Mouse (Mus musculus) mouse trophoblast stem cell (cell line): ENCODE measurements around the gene Clcnkb.

Experiments used
- in situ Hi-C, 2 experiments: fragments of 300-500 bp; cut with MseI, MboI; formaldehyde crosslinking; loops; 2 replicates in 1 of 2; 3 replicates in 1 of 2; pipeline ENCODE4 v1.15.1; 2025

The Clcnkb gene

GRCm38 (mm10) chr4:141404518-141405313, 11.1 kb downstream of the Clcnkb start:
- in situ Hi-C loops = no loop called here

- in situ Hi-C loops = no loop called here
These were observed 15.6 kb downstream of the Clcnkb start for GRCm38 (mm10) chr4:141400171-141400570.

GRCm38 (mm10) chr4:141398545-141398944, 17.3 kb downstream of the Clcnkb start, which contains the start of gene Clcnka:
Clcnka (minus strand) TSS chr4:141398724.
- in situ Hi-C loops = no loop called here

GRCm38 (mm10) chr4:141397861-141398260, 18.0 kb downstream of the Clcnkb start:
- in situ Hi-C loops = no loop called here

- in situ Hi-C loops = loop anchor here in 1 of 2 experiments (5.0 kb wide), 1 partner anchor 33 kb away; no protein-coding TSS in a partner anchor
These were observed 21.1 kb downstream of the Clcnkb start for GRCm38 (mm10) chr4:141394751-141395150.

- in situ Hi-C loops = loop anchor here in 1 of 2 experiments (5.0 kb wide), 1 partner anchor 36 kb away; no protein-coding TSS in a partner anchor
These were observed 24.5 kb downstream of the Clcnkb start for GRCm38 (mm10) chr4:141391293-141391692.

GRCm38 (mm10) chr4:141389366-141390150, 26.3 kb downstream of the Clcnkb start:
- in situ Hi-C loops = loop anchor here in 1 of 2 experiments (5.0 kb wide), 1 partner anchor 38 kb away; no protein-coding TSS in a partner anchor

GRCm38 (mm10) chr4:141387933-141388332, 27.9 kb downstream of the Clcnkb start:
- in situ Hi-C loops = no loop called here

- in situ Hi-C loops = no loop called here
These were observed 28.6 kb downstream of the Clcnkb start for GRCm38 (mm10) chr4:141387093-141387784.

GRCm38 (mm10) chr4:141386150-141386549, 29.7 kb downstream of the Clcnkb start:
- in situ Hi-C loops = no loop called here

- in situ Hi-C loops = no loop called here
These were observed 30.5 kb downstream of the Clcnkb start for GRCm38 (mm10) chr4:141385275-141385674.

GRCm38 (mm10) chr4:141382406-141382805, 33.4 kb downstream of the Clcnkb start:
- in situ Hi-C loops = no loop called here

- in situ Hi-C loops = no loop called here
These were observed 36.1 kb downstream of the Clcnkb start for GRCm38 (mm10) chr4:141379674-141380073.

- in situ Hi-C loops = no loop called here
These were observed 43.4 kb downstream of the Clcnkb start for GRCm38 (mm10) chr4:141372426-141372825.

- in situ Hi-C loops = no loop called here
These were observed 47.6 kb downstream of the Clcnkb start, which contains the start of gene Fam131c for GRCm38 (mm10) chr4:141367997-141368791. Fam131c (plus strand) TSS chr4:141368220.

- in situ Hi-C loops = no loop called here
These were observed 49.9 kb downstream of the Clcnkb start for GRCm38 (mm10) chr4:141365876-141366275.

- in situ Hi-C loops = no loop called here
These were observed 50.7 kb downstream of the Clcnkb start for GRCm38 (mm10) chr4:141365126-141365525.

- in situ Hi-C loops = loop anchor here (5.0 kb wide), 2 partner anchors 86 to 96 kb away; no protein-coding TSS in a partner anchor
These were observed 52.8 kb downstream of the Clcnkb start for GRCm38 (mm10) chr4:141362937-141363548.

- in situ Hi-C loops = loop anchor here (5.0 kb wide), 2 partner anchors 84 to 94 kb away; no protein-coding TSS in a partner anchor
These were observed 55.0 kb downstream of the Clcnkb start for GRCm38 (mm10) chr4:141360846-141361245.

GRCm38 (mm10) chr4:141359222-141359621, 56.6 kb downstream of the Clcnkb start:
- in situ Hi-C loops = no loop called here
